Mouse (Mus musculus) intestine, postnatal 0 days (tissue): ENCODE measurements around the gene Slc22a20. TPM values are rescaled to one million over a fixed set of nuclear protein-coding genes. Genes with fewer than 3 reads are reported as not detected.

ENCODE experiments used
- ATAC-seq: fragments of 200-750 bp; cut with Nextera tagmentation; 2 replicates; pipeline ENCODE4 v1.8.0; 2017; ENCODE audit warnings: mild to moderate bottlenecking, moderate TSS enrichment, moderate library complexity
- H3K27ac ChIP-seq: fragments of 300-500 bp; sonication (generic); 2 replicates; pipeline ENCODE4 v1.5.1; 2014; ENCODE audit warnings: mild to moderate bottlenecking, low read depth, low read length, moderate library complexity
- H3K27me3 ChIP-seq: fragments of 300-500 bp; sonication (generic); replicated peaks from 2 replicates; pipeline ENCODE4 v1.6.1; 2014; ENCODE audit warnings: low read length, mixed read lengths; ENCODE audit not compliant: control insufficient read depth, insufficient read depth
- H3K36me3 ChIP-seq: fragments of 300-500 bp; sonication (generic); 2 replicates; pipeline ENCODE4 v1.6.1; 2014; ENCODE audit warnings: mild to moderate bottlenecking, moderate library complexity; ENCODE audit not compliant: control insufficient read depth, insufficient read depth
- H3K4me1 ChIP-seq: fragments of 300-500 bp; sonication (generic); replicated peaks from 2 replicates; pipeline ENCODE4 v1.6.1; 2014; ENCODE audit warnings: antibody characterized with exemption, low read length, mixed read lengths; ENCODE audit not compliant: control insufficient read depth, insufficient read depth
- H3K4me2 ChIP-seq: fragments of 300-500 bp; sonication (generic); replicated peaks from 2 replicates; pipeline ENCODE4 v1.6.1; 2014; ENCODE audit warnings: low read depth, mild to moderate bottlenecking, moderate library complexity
- H3K4me3 ChIP-seq: fragments of 300-500 bp; sonication (generic); 2 replicates; pipeline ENCODE4 v1.5.1; 2014; ENCODE audit warnings: low read depth, low read length
- H3K9ac ChIP-seq: fragments of 300-500 bp; sonication (generic); 2 replicates; pipeline ENCODE4 v1.6.1; 2014; ENCODE audit warnings: mild to moderate bottlenecking, low read depth, low read length
- H3K9me3 ChIP-seq: fragments of 300-500 bp; sonication (generic); 2 replicates; pipeline ENCODE4 v1.6.1; 2016; ENCODE audit warnings: mixed run types; ENCODE audit not compliant: control insufficient read depth
- CTCF ChIP-seq: sonication (generic); IDR thresholded peaks from 2 replicates; pipeline ENCODE4 v1.5.1; 2016; ENCODE audit warnings: low read depth, mild to moderate bottlenecking, control low read depth, antibody characterized with exemption, moderate library complexity
- WGBS: fragments of 180-500 bp; shearing (Covaris S2); extraction: QIAGEN DNeasy Blood & Tissue Kit; methylation state at CpG from one replicate; pipeline ENCODE4 v1.1.7; 2014; 5-methylcytosine and 5-hydroxymethylcytosine counted together
- polyA plus RNA-seq: library from polyadenylated mRNA; unstranded; fragments of >200 nt; fragmentation: Nextera tagmentation; extraction: Ambion mirVana; gene quantifications from 2 replicates; pipeline ENCODE4 v1.2.1, GENCODE M21; 2015

Gene Slc22a20
- polyA plus RNA-seq, 1 experiment from 2014 or later: not detected

GRCm38 (mm10) chr19:5953201-5953770, 32.7 kb downstream of the Slc22a20 start:
- 0 out of 2 replicates have a peak overlapping the region, but pooled peaks have one; percentile 86 for H3K27ac ChIP-seq
- no peaks in the 10 kb centered on the region for H3K9me3 ChIP-seq
- no peak for TF ChIP-seq CTCF
- no peak for ATAC-seq
- no peaks in the 10 kb centered on the region for H3K27me3 ChIP-seq
- H3K36me3 ChIP-seq: peaks cover 38% of the 10 kb centered on the region
- H3K4me3 ChIP-seq: no peak overlapping the region
- H3K9ac ChIP-seq: no peak overlapping the region
- no peak overlapping the region for H3K4me2 ChIP-seq
- WGBS: 82% methylated on average over 19 of the region's 19 CpGs
- peaks cover 4% of the 10 kb centered on the region; the same call in 1 of the 2 replicates for H3K4me1 ChIP-seq

GRCm38 (mm10) chr19:5952071-5952691, 33.8 kb downstream of the Slc22a20 start:
- WGBS: 48% methylated on average over 13 of the region's 13 CpGs
- TF ChIP-seq CTCF: no peak
- Histone ChIP-seq H3K36me3 (peaks cover 48% of the 10 kb centered on the region), H3K27ac (peak overlapping the region; percentile 86), H3K4me2 (peak overlapping the region; percentile 24; the same call in 1 of the 2 replicates), H3K9ac (no peak overlapping the region), H3K4me1 (peaks cover 4% of the 10 kb centered on the region; the same call in 1 of the 2 replicates), H3K4me3 (no peak overlapping the region), H3K9me3 (no peaks in the 10 kb centered on the region), H3K27me3 (no peaks in the 10 kb centered on the region)
- ATAC-seq: peak; percentile 76

GRCm38 (mm10) chr19:5951631-5952030, 34.3 kb downstream of the Slc22a20 start:
- Histone ChIP-seq H3K9me3 (no peaks in the 10 kb centered on the region), H3K9ac (no peak overlapping the region), H3K36me3 (peaks cover 49% of the 10 kb centered on the region), H3K4me1 (peaks cover 4% of the 10 kb centered on the region; the same call in 1 of the 2 replicates), H3K4me2 (peak overlapping the region; percentile 24; the same call in 1 of the 2 replicates), H3K27me3 (no peaks in the 10 kb centered on the region), H3K4me3 (no peak overlapping the region), H3K27ac (peak overlapping the region; percentile 86)
- no peak for TF ChIP-seq CTCF
- 80% methylated on average over 16 of the region's 16 CpGs for WGBS
- no peak for ATAC-seq

- H3K9me3 ChIP-seq: no peaks in the 10 kb centered on the region
- no peak for ATAC-seq
- H3K4me3 ChIP-seq: no peak overlapping the region
- H3K27ac ChIP-seq: no peak overlapping the region
- 84% methylated on average over 11 of the region's 11 CpGs for WGBS
- H3K9ac ChIP-seq: no peak overlapping the region
- H3K4me1 ChIP-seq: peaks cover 12% of the 10 kb centered on the region
- no peaks in the 10 kb centered on the region for H3K27me3 ChIP-seq
- no peak overlapping the region for H3K4me2 ChIP-seq
- no peak for TF ChIP-seq CTCF
- H3K36me3 ChIP-seq: peaks cover 49% of the 10 kb centered on the region
Measured at GRCm38 (mm10) chr19:5950218-5950617, 35.7 kb downstream of the Slc22a20 start.

- no peak for TF ChIP-seq CTCF
Measured at GRCm38 (mm10) chr19:5945891-5946290, 40.1 kb downstream of the Slc22a20 start.

GRCm38 (mm10) chr19:5945027-5945426, 40.9 kb downstream of the Slc22a20 start:
- WGBS: 47% methylated on average over 7 of the region's 7 CpGs
- Histone ChIP-seq H3K9me3 (no peaks in the 10 kb centered on the region), H3K4me1 (peaks cover 12% of the 10 kb centered on the region), H3K27ac (peak overlapping the region; percentile 16; the same call in 1 of the 2 replicates), H3K4me3 (no peak overlapping the region), H3K36me3 (peaks cover 54% of the 10 kb centered on the region; the same call in 1 of the 2 replicates), H3K4me2 (no peak overlapping the region), H3K9ac (no peak overlapping the region), H3K27me3 (no peaks in the 10 kb centered on the region)
- ATAC-seq: peak; percentile 29; the same call in 1 of the 2 replicates
- TF ChIP-seq CTCF: no peak

More at GRCm38 (mm10) chr19:5945891-5946290, 40.1 kb downstream of the Slc22a20 start:
- H3K4me3 ChIP-seq: no peak overlapping the region
- peak overlapping the region; percentile 16; the same call in 1 of the 2 replicates for H3K27ac ChIP-seq
- H3K36me3 ChIP-seq: peaks cover 54% of the 10 kb centered on the region
- WGBS: 47% methylated on average over 8 of the region's 8 CpGs
- no peak overlapping the region for H3K4me2 ChIP-seq
- H3K4me1 ChIP-seq: peaks cover 12% of the 10 kb centered on the region
- no peak for ATAC-seq
- H3K9me3 ChIP-seq: no peaks in the 10 kb centered on the region
- H3K27me3 ChIP-seq: no peaks in the 10 kb centered on the region
- peak overlapping the region; percentile 18; the same call in 1 of the 2 replicates for H3K9ac ChIP-seq
